Mouse (Mus musculus): ENCODE data around the gene Rad21l. TPM values are rescaled to one million over a fixed set of nuclear protein-coding genes. Genes with fewer than 3 reads are reported as not detected.

The Rad21l gene
- polyA plus RNA-seq (2012; rRNA removed): 0.10 and 0.13 TPM in 2 replicates

DNA sequence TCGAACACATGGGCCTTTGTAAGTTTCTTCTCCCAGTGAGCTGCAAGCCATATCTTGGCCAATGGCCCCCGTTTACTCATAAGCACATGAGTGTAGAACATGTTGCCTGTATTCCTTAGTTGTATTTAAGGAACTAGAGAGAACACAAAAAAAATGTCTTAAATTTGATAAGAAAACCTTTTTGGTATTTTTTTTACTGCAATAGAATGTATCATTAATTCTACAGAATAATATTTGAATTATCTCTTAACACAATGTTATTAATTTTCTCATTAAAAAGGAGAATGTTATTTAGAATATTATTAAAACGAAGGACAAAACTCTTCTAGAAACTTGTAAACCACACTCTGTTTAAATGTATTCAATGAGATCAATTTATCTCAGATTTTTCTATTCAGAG lies at the start of gene Rad21l:
TSS of gene Rad21l (minus strand) at position 101 of the 400 bp plus-strand sequence.
- 76% methylated on average over 3 of the region's 3 CpGs for WGBS
- no peaks in the 10 kb centered on the region for H3K27me3 ChIP-seq (ENCODE audit: control insufficient read depth, insufficient read depth, low read length)
- H3K4me3 ChIP-seq (replicated peaks; ENCODE audit: insufficient read depth, low read depth, low read length): no peak within 1 kb of the TSS
- DNase-seq: no peak
- no peak for TF ChIP-seq CTCF (IDR thresholded peaks at IDR 0.05; ENCODE audit: borderline replicate concordance, insufficient read depth, low read depth, low read length)
- no peak for TF ChIP-seq POLR2A (IDR thresholded peaks at IDR 0.05; ENCODE audit: borderline replicate concordance, insufficient read depth, low read length)
- no peaks in the 10 kb centered on the region for H3K4me1 ChIP-seq (ENCODE audit: control insufficient read depth, insufficient read depth, low read length)
- no peak within 1 kb of the TSS for H3K27ac ChIP-seq (ENCODE audit: insufficient read depth, low read length)

DNA sequence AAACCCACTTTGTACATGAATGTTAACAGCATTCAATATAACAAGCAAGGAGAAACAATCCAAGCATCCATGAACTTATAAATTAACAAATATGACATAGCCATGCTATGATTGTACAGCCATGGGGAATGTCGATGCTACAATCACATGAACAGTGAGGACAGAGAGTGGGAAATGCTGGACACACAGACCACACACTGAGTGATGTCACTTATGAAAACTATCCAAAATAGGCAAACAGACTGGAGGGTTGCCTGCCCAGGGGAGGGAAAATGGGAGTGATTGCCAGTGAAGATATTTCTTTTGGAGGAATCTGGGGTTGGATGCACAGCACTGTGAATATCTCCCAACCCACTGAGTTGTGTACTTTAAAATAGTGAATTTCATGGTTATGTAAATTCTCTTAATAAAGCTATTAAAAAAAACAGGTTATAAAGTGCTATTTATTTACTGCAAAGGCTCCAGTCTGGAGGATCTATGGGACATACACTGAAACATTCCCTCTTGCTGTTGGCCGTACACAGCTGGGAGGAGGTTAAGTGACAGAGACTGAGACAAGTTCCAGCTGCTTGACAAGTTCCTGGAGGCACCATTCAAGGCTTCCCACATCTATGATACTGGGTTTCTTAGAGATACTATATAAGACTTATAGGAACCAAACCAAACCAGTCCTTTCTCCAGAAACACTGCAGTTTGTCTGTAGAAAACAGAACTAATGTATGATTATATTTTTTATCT lies 48.2 kb upstream of the Rad21l start:
- DNase-seq: no peak
- Histone ChIP-seq H3K27ac (ENCODE audit: insufficient read depth, low read length) (no peak overlapping the region), H3K4me1 (ENCODE audit: control insufficient read depth, insufficient read depth, low read length) (no peaks in the 10 kb centered on the region), H3K27me3 (ENCODE audit: control insufficient read depth, insufficient read depth, low read length) (no peaks in the 10 kb centered on the region), H3K4me3 (replicated peaks; ENCODE audit: insufficient read depth, low read depth, low read length) (no peak overlapping the region)
- WGBS: 92% methylated on average over 2 of the region's 2 CpGs
- TF ChIP-seq POLR2A (IDR thresholded peaks at IDR 0.05; ENCODE audit: borderline replicate concordance, insufficient read depth, low read length): no peak
- no peak for TF ChIP-seq CTCF (IDR thresholded peaks at IDR 0.05; ENCODE audit: borderline replicate concordance, insufficient read depth, low read depth, low read length)

DNA sequence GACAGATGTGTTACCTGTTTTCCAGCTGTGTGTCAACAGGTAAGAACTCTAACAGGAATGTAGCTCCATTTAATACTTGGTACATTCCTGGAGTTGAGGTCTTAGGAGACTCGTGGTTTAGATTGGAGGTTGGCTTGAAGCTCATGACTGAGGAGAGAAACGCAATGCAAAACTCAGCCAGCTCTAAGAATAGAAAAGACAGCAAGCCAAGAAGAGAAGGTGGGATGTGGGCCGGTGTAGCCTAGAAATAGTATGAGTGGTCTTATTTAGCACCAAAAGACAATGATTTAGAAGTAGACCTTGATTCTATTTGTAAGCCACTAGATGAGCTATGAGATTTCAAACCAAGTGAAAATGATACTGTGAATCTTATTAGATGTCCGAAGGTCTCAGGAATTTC lies 47.2 kb upstream of the Rad21l start:
- 76% methylated on average over 4 of the region's 4 CpGs for WGBS
- no peak overlapping the region for H3K27ac ChIP-seq (ENCODE audit: insufficient read depth, low read length)
- DNase-seq: no peak
- no peaks in the 10 kb centered on the region for H3K27me3 ChIP-seq (ENCODE audit: control insufficient read depth, insufficient read depth, low read length)
- no peak for TF ChIP-seq POLR2A (IDR thresholded peaks at IDR 0.05; ENCODE audit: borderline replicate concordance, insufficient read depth, low read length)
- TF ChIP-seq CTCF (IDR thresholded peaks at IDR 0.05; ENCODE audit: borderline replicate concordance, insufficient read depth, low read depth, low read length): no peak
- no peak overlapping the region for H3K4me3 ChIP-seq (replicated peaks; ENCODE audit: insufficient read depth, low read depth, low read length)
- no peaks in the 10 kb centered on the region for H3K4me1 ChIP-seq (ENCODE audit: control insufficient read depth, insufficient read depth, low read length)

DNA sequence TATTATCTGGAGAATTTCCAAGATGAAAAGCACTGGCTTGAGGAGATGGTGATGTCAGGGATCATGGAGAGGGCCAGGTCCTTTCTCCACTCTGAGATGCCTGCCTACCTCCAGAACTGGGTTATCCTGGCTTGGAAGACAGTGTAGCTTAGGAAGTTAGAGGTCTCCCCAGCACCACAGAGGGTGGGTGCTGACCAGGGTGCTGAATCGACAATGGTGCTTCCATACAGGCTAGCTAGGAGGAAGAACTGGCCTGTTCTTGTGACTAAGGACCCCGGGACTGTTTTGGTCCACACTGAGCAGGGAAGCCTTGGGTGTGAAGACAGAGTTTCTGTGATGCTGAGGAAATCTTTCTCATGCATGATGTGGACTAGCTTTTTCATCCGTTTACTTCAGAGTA lies 44.3 kb upstream of the Rad21l start:
- TF ChIP-seq CTCF (IDR thresholded peaks at IDR 0.05; ENCODE audit: borderline replicate concordance, insufficient read depth, low read depth, low read length): no peak
- TF ChIP-seq POLR2A (IDR thresholded peaks at IDR 0.05; ENCODE audit: borderline replicate concordance, insufficient read depth, low read length): no peak
- Histone ChIP-seq H3K4me3 (replicated peaks; ENCODE audit: insufficient read depth, low read depth, low read length) (no peak overlapping the region), H3K4me1 (ENCODE audit: control insufficient read depth, insufficient read depth, low read length) (no peaks in the 10 kb centered on the region), H3K27ac (ENCODE audit: insufficient read depth, low read length) (no peak overlapping the region), H3K27me3 (ENCODE audit: control insufficient read depth, insufficient read depth, low read length) (no peaks in the 10 kb centered on the region)
- DNase-seq: no peak
- WGBS: 52% methylated on average over 3 of the region's 3 CpGs

DNA sequence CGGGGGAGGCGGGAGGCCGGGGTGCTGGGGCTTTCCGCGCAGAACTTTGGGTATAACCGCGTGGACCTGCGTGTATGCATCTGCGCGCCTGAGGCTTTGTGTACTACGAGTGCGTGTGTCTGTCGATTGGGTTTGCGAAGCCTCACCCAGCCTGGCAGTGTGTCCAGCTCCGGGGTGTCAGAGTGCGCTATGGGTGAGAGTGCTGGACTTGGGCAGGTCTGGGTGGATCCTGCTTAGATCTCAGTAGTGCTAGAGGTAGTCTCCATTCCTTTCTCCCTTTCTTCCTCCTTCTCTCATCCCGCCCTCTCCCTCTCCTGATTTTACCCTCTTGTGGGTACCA lies 34.5 kb upstream of the Rad21l start:
- Histone ChIP-seq H3K4me3 (replicated peaks; ENCODE audit: insufficient read depth, low read depth, low read length) (peak overlapping the region; percentile 43), H3K4me1 (ENCODE audit: control insufficient read depth, insufficient read depth, low read length) (no peaks in the 10 kb centered on the region), H3K27ac (ENCODE audit: insufficient read depth, low read length) (no peak overlapping the region), H3K27me3 (ENCODE audit: control insufficient read depth, insufficient read depth, low read length) (no peaks in the 10 kb centered on the region)
- TF ChIP-seq POLR2A (IDR thresholded peaks at IDR 0.05; ENCODE audit: borderline replicate concordance, insufficient read depth, low read length) (no peak), CTCF (IDR thresholded peaks at IDR 0.05; ENCODE audit: borderline replicate concordance, insufficient read depth, low read depth, low read length) (no peak)
- no peak for DNase-seq
- under 1% methylated on average over 17 of the region's 17 CpGs for WGBS

DNA sequence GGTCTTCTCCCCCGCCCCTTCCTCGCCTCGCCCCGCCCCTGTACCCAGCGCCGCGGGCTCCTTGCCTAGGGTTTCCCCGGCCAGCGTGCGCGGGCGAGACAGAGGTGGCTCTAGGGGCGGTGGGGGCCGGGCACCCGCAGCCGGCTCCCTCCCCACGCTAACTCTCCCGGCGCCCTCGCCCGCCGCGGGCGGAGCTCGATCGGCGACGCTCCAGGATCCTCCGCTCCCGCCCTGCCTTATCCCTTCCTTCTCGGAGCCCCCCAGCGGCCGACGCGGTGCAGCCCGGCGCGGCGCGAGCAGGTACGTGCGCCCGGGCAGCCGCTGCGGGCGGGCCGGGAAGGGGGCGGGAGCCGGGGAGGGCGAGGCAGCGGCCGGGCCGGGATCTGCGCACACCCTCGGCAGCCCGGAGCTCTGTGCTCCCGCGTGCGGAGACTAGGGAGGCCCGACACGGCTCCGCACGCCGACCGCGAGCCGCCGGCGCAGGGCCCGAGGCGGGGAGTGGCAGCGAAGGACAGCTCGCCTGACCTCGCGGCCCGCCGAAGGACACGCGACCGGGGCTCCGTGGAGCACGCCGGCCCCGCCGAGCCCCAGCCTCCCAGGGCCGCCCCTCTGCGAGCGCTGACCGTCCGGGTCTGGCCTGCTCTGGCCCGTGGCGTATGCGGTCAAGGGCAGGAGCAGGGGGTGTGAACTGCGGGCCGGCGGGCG lies 34.0 kb upstream of the Rad21l start:
- Histone ChIP-seq H3K4me3 (replicated peaks; ENCODE audit: insufficient read depth, low read depth, low read length) (peak overlapping the region; percentile 43), H3K4me1 (ENCODE audit: control insufficient read depth, insufficient read depth, low read length) (no peaks in the 10 kb centered on the region), H3K27ac (ENCODE audit: insufficient read depth, low read length) (no peak overlapping the region), H3K27me3 (ENCODE audit: control insufficient read depth, insufficient read depth, low read length) (no peaks in the 10 kb centered on the region)
- TF ChIP-seq CTCF (IDR thresholded peaks at IDR 0.05; ENCODE audit: borderline replicate concordance, insufficient read depth, low read depth, low read length): no peak
- TF ChIP-seq POLR2A (IDR thresholded peaks at IDR 0.05; ENCODE audit: borderline replicate concordance, insufficient read depth, low read length): no peak
- peak; percentile 51 to 63 for DNase-seq
- WGBS: under 1% methylated on average over 74 of the region's 97 CpGs

DNA sequence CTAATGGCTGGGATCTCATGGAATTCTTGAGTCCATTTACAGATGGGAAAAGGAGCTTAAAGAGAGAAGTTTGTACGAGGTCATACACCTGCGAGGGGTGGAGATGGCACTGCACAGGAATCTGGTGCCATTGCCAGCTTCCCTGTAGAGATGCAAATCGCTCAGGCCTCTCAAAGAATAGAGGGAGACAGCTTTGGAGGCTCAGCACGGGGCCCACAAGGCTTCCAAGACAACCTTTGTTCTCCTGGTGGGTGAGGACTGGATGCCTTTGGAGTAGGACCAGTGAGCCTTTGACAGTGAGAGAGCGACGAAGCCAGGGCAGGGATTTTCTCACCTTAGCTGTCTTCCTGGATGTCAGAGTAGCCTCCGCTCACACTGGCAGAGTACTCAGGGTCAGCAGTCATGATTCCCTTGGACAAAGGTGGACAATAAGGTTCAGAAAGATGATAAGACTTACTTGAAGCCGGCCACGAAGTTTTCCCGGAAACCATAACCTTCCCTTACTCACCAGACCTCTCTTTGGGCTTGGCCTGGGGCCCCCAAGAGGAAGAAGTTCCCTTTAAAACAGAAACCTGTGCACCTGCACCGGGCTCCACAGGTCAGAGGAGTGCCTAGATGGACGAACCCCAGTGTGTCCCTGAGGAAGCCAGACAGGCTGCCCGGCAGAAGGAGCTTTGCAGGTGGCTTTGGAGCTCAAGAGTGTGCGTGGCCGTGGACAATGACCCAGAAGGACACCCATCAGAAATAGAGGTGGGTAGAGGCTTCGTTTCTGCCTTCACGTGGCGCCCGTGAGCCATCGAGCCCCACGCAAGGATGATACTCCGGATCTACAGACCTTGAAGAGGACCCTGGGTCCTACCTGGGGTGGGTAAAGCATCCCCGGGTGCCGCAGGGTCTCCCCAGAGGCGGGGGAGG lies 33.2 kb upstream of the Rad21l start, which contains the start of gene Tmem74b:
TSS of gene Tmem74b (plus strand) at position 778 of the 915 bp plus-strand sequence.
- WGBS: 16% methylated on average over 25 of the region's 25 CpGs
- H3K4me3 ChIP-seq (replicated peaks; ENCODE audit: insufficient read depth, low read depth, low read length): peak within 1 kb of the TSS; percentile 43
- peak in 1 of 2 experiments; percentile 30 for DNase-seq
- H3K27me3 ChIP-seq (ENCODE audit: control insufficient read depth, insufficient read depth, low read length): no peaks in the 10 kb centered on the region
- no peaks in the 10 kb centered on the region for H3K4me1 ChIP-seq (ENCODE audit: control insufficient read depth, insufficient read depth, low read length)
- no peak within 1 kb of the TSS for H3K27ac ChIP-seq (ENCODE audit: insufficient read depth, low read length)
- no peak for TF ChIP-seq POLR2A (IDR thresholded peaks at IDR 0.05; ENCODE audit: borderline replicate concordance, insufficient read depth, low read length)
